ENCODE assay signal across 19 mouse cellular contexts in the genomic region with DNA sequence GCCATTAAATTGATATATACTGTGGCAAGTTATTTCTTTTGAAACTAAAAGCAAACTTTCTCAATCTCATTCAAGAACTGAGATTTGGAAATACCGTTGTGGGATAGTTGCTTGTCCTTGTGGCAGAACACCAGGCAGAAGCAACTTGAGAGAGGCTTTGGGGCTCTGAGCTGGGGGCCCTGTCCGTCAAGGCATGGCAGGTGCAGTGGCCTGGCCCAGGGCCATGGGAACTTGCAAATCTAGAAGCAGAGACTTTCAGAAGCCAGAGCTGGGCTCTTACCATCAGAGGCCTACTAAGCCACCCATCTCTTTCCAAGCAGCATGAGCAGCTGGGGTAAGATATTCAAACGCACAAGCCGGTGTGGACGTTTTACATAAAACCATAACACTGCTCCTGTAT.
"Had no signal": no experiment of that assay in that cellular context is flagged by ENCODE, and none has a peak within 500 bp of the region (broad histone marks: within the 10 kb centered on the region; RNA-seq: fewer than 3 reads in every experiment).

No protein-coding gene starts in this region.

- H3K27me3 ChIP-seq: liver, embryonic 15.5 days; midbrain, embryonic 13.5 days; neural tube, embryonic 15.5 days had no signal

- ATAC-seq: midbrain, embryonic 13.5 days had no signal

- H3K9me3 ChIP-seq: limb, embryonic 10.5 days; liver, embryonic 15.5 days; midbrain, embryonic 13.5 days; neural tube, embryonic 15.5 days had no signal

- H3K36me3 ChIP-seq: limb, embryonic 10.5 days; liver, embryonic 15.5 days; midbrain, embryonic 13.5 days; neural tube, embryonic 15.5 days had no signal

- H3K4me1 ChIP-seq: liver, embryonic 15.5 days; midbrain, embryonic 13.5 days had no signal

- H3K4me2 ChIP-seq: liver, embryonic 11.5 days; liver, embryonic 15.5 days; lung, embryonic 14.5 days; midbrain, embryonic 13.5 days; neural tube, embryonic 15.5 days had no signal

- H3K4me3 ChIP-seq: layer of hippocampus, adult 2 months; limb, embryonic 10.5 days; liver, embryonic 15.5 days; midbrain, embryonic 13.5 days; myocyte; neural tube, embryonic 15.5 days had no signal

- H3K9ac ChIP-seq: liver, embryonic 15.5 days; lung, embryonic 14.5 days; midbrain, embryonic 13.5 days; neural tube, embryonic 15.5 days had no signal

- H3K27ac ChIP-seq: kidney, postnatal 0 days; layer of hippocampus, adult 2 months; limb, embryonic 10.5 days; liver, embryonic 15.5 days; macrophage; midbrain, embryonic 13.5 days; neural tube, embryonic 15.5 days had no signal

- DNase-seq: kidney, adult 11 months; kidney, adult 9 months; kidney, postnatal 36 days; lung, embryonic 14.5 days; lung, postnatal 10 days; right cerebral cortex, adult 18-20 months; right cerebral cortex, postnatal 25 days; spleen, adult 18-20 months; thymus, adult 2 months; thymus, postnatal 25 days had no signal
